Mouse (Mus musculus): ENCODE measurements around the gene Pex19. TPM values are rescaled to one million over a fixed set of nuclear protein-coding genes. Genes with fewer than 3 reads are reported as not detected.

Pex19 gene
- polyA plus RNA-seq, 1 experiment = 184 TPM

DNA sequence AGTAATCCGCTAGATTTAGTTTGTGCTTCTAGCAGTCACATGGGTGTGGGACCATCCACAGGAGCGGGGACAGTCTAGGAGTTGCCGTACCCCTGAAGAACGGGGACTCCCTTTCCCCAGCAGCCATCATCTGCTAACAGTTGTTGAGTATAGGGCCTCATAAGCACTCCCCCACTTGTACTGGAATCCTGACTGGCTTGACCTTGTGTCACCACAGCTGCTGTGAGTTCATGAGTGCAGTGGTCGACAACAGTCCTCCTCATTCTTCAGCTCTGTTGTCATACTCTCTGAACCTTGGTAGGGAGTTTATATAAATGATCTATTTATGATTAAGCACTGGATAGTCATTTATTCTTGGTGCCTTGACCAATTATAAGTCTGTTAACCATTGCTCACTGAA lies 43.3 kb downstream of the Pex19 start:
- Histone ChIP-seq H3K79me2 (ENCODE audit: control insufficient read depth, insufficient read depth) (peaks cover 27% of the 10 kb centered on the region), H3ac (ENCODE audit: control insufficient read depth, insufficient read length) (no peak overlapping the region), H3K36me3 (ENCODE audit: control insufficient read depth, insufficient read depth) (peaks cover 72% of the 10 kb centered on the region), H3K4me2 (ENCODE audit: low read depth) (no peak overlapping the region), H3K4me3 (no peak overlapping the region), H3K27me3 (ENCODE audit: control insufficient read depth, insufficient read depth, insufficient read length) (no peaks in the 10 kb centered on the region)
- TF ChIP-seq POLR2AphosphoS2 (IDR thresholded peaks at IDR 0.05; ENCODE audit: insufficient read length, low read depth) (no peak), MYOG (IDR thresholded peaks at IDR 0.05; ENCODE audit: control insufficient read depth in 1 of 3, insufficient read depth in 1 of 3, insufficient read length in 2 of 3, low read depth in 2 of 3) (peak; percentile 22 to 86 (median 83)), TCF3 (IDR thresholded peaks at IDR 0.05; ENCODE audit: insufficient read length, low read depth) (peak; percentile 20), MYOD1 (IDR thresholded peaks at IDR 0.05; ENCODE audit: control insufficient read depth in 1 of 3, insufficient read length in 2 of 3, low read depth in 2 of 3) (peak in 2 of 3 experiments; percentile 70 to 87)

DNA sequence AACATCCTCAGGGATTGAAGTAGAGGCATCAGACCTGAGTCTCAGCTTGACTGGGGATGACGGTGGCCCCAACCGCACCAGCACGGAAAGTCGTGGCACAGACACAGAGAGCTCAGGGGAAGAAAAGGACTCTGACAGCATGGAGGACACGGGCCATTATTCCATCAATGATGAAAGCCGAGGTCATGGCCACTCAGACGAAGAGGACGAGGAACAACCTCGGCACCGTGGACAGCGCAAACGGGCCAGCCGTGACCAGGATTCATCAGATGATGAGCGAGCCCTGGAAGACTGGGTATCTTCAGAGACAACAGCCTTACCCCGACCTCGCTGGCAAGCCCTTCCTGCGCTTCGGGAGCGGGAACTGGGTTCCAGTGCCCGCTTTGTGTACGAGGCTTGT lies 45.8 kb downstream of the Pex19 start:
- Histone ChIP-seq H3K4me3 (no peak overlapping the region), H3K27me3 (ENCODE audit: control insufficient read depth, insufficient read depth, insufficient read length) (no peaks in the 10 kb centered on the region), H3K79me2 (ENCODE audit: control insufficient read depth, insufficient read depth) (peaks cover 21% of the 10 kb centered on the region), H3K36me3 (ENCODE audit: control insufficient read depth, insufficient read depth) (peaks cover 67% of the 10 kb centered on the region), H3K4me2 (ENCODE audit: low read depth) (no peak overlapping the region), H3ac (ENCODE audit: control insufficient read depth, insufficient read length) (no peak overlapping the region)
- TF ChIP-seq POLR2A (IDR thresholded peaks at IDR 0.05; ENCODE audit: insufficient read length, low read depth) (no peak), MAX (IDR thresholded peaks at IDR 0.05; ENCODE audit: low read depth) (no peak), SRF (IDR thresholded peaks at IDR 0.05; ENCODE audit: control insufficient read depth, insufficient read length, low read depth) (no peak), MYOG (IDR thresholded peaks at IDR 0.05; ENCODE audit: control insufficient read depth in 1 of 3, insufficient read depth in 1 of 3, insufficient read length in 2 of 3, low read depth in 2 of 3) (no peak), CEBPB (IDR thresholded peaks at IDR 0.05; ENCODE audit: insufficient read depth, poor library complexity, severe bottlenecking) (no peak), TCF12 (IDR thresholded peaks at IDR 0.05; ENCODE audit: insufficient read depth, poor library complexity, severe bottlenecking) (no peak), USF1 (IDR thresholded peaks at IDR 0.05; ENCODE audit: low read depth) (no peak), REST (IDR thresholded peaks at IDR 0.05; ENCODE audit: insufficient read depth, insufficient read length) (no peak), E2F4 (IDR thresholded peaks at IDR 0.05; ENCODE audit: insufficient read depth) (no peak), POLR2AphosphoS2 (IDR thresholded peaks at IDR 0.05; ENCODE audit: insufficient read length, low read depth) (no peak), TCF3 (IDR thresholded peaks at IDR 0.05; ENCODE audit: insufficient read length, low read depth) (no peak), MYOD1 (IDR thresholded peaks at IDR 0.05; ENCODE audit: control insufficient read depth in 1 of 3, insufficient read length in 2 of 3, low read depth in 2 of 3) (no peak)

DNA sequence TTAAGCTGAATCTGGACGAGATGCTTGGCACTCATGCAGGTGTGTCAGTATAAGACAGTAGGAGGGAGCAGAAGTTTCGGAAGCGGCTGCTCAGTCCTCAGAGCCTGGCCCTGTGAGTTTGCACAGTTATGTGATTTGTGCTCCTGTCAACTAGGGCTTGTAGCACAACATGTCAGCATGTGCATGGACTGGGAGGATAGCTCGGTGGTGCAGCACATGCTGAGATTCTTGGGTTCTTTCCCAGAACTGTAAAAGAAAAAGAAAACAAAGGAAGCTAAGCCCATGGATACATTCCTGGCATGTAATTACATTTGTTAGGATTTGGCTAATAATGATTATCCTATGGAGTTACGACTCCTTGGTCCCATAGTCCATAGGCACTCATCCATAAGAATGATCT lies 46.6 kb downstream of the Pex19 start:
- H3K36me3 ChIP-seq (ENCODE audit: control insufficient read depth, insufficient read depth) = peaks cover 63% of the 10 kb centered on the region
- H3K4me3 ChIP-seq = no peak overlapping the region
- TF ChIP-seq E2F4 (IDR thresholded peaks at IDR 0.05; ENCODE audit: insufficient read depth) = no peak
- no peak for TF ChIP-seq MAX (IDR thresholded peaks at IDR 0.05; ENCODE audit: low read depth)
- no peak for TF ChIP-seq SRF (IDR thresholded peaks at IDR 0.05; ENCODE audit: control insufficient read depth, insufficient read length, low read depth)
- TF ChIP-seq REST (IDR thresholded peaks at IDR 0.05; ENCODE audit: insufficient read depth, insufficient read length) = no peak
- TF ChIP-seq MYOD1 (IDR thresholded peaks at IDR 0.05; ENCODE audit: control insufficient read depth in 1 of 3, insufficient read length in 2 of 3, low read depth in 2 of 3) = no peak
- no peak for TF ChIP-seq MYOG (IDR thresholded peaks at IDR 0.05; ENCODE audit: control insufficient read depth in 1 of 3, insufficient read depth in 1 of 3, insufficient read length in 2 of 3, low read depth in 2 of 3)
- no peak for TF ChIP-seq POLR2A (IDR thresholded peaks at IDR 0.05; ENCODE audit: insufficient read length, low read depth)
- TF ChIP-seq USF1 (IDR thresholded peaks at IDR 0.05; ENCODE audit: low read depth) = no peak
- no peak for TF ChIP-seq CEBPB (IDR thresholded peaks at IDR 0.05; ENCODE audit: insufficient read depth, poor library complexity, severe bottlenecking)
- TF ChIP-seq TCF3 (IDR thresholded peaks at IDR 0.05; ENCODE audit: insufficient read length, low read depth) = no peak
- no peak for TF ChIP-seq POLR2AphosphoS2 (IDR thresholded peaks at IDR 0.05; ENCODE audit: insufficient read length, low read depth)
- TF ChIP-seq TCF12 (IDR thresholded peaks at IDR 0.05; ENCODE audit: insufficient read depth, poor library complexity, severe bottlenecking) = no peak
- no peak overlapping the region for H3ac ChIP-seq (ENCODE audit: control insufficient read depth, insufficient read length)
- no peak overlapping the region for H3K4me2 ChIP-seq (ENCODE audit: low read depth)
- no peaks in the 10 kb centered on the region for H3K27me3 ChIP-seq (ENCODE audit: control insufficient read depth, insufficient read depth, insufficient read length)
- peaks cover 16% of the 10 kb centered on the region for H3K79me2 ChIP-seq (ENCODE audit: control insufficient read depth, insufficient read depth)

DNA sequence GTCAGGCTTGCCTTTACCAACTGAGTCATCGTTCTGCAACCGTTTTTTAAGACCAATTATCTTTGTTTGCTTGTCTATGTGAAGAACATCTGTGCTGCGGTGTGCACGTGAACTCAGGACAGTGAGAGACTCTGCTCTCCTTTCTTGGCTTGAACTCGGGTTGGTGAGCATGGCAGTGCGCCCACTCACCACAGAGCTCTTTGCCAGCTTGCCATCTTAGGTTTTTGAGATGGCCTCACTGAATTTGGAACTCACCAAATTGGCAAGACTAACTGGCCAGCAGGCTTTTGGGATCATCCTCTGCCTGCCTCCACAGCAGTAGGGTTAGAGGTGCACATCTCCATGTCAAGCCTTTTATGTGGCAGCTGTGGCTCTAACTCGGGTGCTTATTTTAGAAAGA lies 51.2 kb downstream of the Pex19 start:
- no peak overlapping the region for H3ac ChIP-seq (ENCODE audit: control insufficient read depth, insufficient read length)
- TF ChIP-seq MYOG (IDR thresholded peaks at IDR 0.05; ENCODE audit: control insufficient read depth in 1 of 3, insufficient read depth in 1 of 3, insufficient read length in 2 of 3, low read depth in 2 of 3) (no peak), SRF (IDR thresholded peaks at IDR 0.05; ENCODE audit: control insufficient read depth, insufficient read length, low read depth) (no peak), MAX (IDR thresholded peaks at IDR 0.05; ENCODE audit: low read depth) (no peak), TCF12 (IDR thresholded peaks at IDR 0.05; ENCODE audit: insufficient read depth, poor library complexity, severe bottlenecking) (no peak)
- no peak overlapping the region for H3K4me2 ChIP-seq (ENCODE audit: low read depth)
- no peaks in the 10 kb centered on the region for H3K27me3 ChIP-seq (ENCODE audit: control insufficient read depth, insufficient read depth, insufficient read length)
- H3K79me2 ChIP-seq (ENCODE audit: control insufficient read depth, insufficient read depth) = no peaks in the 10 kb centered on the region
- peaks cover 39% of the 10 kb centered on the region for H3K36me3 ChIP-seq (ENCODE audit: control insufficient read depth, insufficient read depth)
- H3K4me3 ChIP-seq = no peak overlapping the region

DNA sequence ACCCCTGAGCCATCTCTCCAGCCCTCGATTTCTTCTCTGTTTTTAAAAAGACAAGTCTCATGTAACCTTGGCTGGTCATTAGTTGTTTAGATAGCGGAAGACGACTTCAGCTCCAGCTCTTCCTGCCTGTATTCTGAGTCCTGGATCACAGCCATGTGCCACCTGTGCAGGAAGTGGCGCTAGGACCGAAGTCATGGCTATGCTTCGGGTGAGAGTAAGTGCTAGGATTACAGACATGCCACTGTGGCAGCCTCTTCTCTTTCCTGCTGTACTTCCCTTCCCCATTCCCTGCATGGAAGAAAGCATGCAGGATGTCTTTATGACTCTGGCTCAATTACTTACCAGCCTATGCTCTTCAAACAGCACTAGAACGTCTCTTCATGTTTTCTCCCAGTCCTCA lies 52.5 kb downstream of the Pex19 start:
- H3K4me2 ChIP-seq (ENCODE audit: low read depth) = no peak overlapping the region
- H3K79me2 ChIP-seq (ENCODE audit: control insufficient read depth, insufficient read depth) = no peaks in the 10 kb centered on the region
- no peak overlapping the region for H3K4me3 ChIP-seq
- H3K36me3 ChIP-seq (ENCODE audit: control insufficient read depth, insufficient read depth) = peaks cover 31% of the 10 kb centered on the region
- H3ac ChIP-seq (ENCODE audit: control insufficient read depth, insufficient read length) = no peak overlapping the region
- H3K27me3 ChIP-seq (ENCODE audit: control insufficient read depth, insufficient read depth, insufficient read length) = no peaks in the 10 kb centered on the region
- TF ChIP-seq POLR2A (IDR thresholded peaks at IDR 0.05; ENCODE audit: insufficient read length, low read depth) (no peak), REST (IDR thresholded peaks at IDR 0.05; ENCODE audit: insufficient read depth, insufficient read length) (no peak), CEBPB (IDR thresholded peaks at IDR 0.05; ENCODE audit: insufficient read depth, poor library complexity, severe bottlenecking) (no peak), MYOG (IDR thresholded peaks at IDR 0.05; ENCODE audit: control insufficient read depth in 1 of 3, insufficient read depth in 1 of 3, insufficient read length in 2 of 3, low read depth in 2 of 3) (no peak), MAX (IDR thresholded peaks at IDR 0.05; ENCODE audit: low read depth) (no peak), POLR2AphosphoS2 (IDR thresholded peaks at IDR 0.05; ENCODE audit: insufficient read length, low read depth) (no peak), MYOD1 (IDR thresholded peaks at IDR 0.05; ENCODE audit: control insufficient read depth in 1 of 3, insufficient read length in 2 of 3, low read depth in 2 of 3) (no peak), SRF (IDR thresholded peaks at IDR 0.05; ENCODE audit: control insufficient read depth, insufficient read length, low read depth) (no peak)
